Mouse (Mus musculus): ENCODE results near the gene Ssh2.

Ssh2 gene

GRCm38 (mm10) chr11:77451670-77452069, 235.6 kb downstream of the Ssh2 start:
- no peak for DNase-seq (ENCODE audit: extremely low read depth, insufficient read length, low spot score)

DNA sequence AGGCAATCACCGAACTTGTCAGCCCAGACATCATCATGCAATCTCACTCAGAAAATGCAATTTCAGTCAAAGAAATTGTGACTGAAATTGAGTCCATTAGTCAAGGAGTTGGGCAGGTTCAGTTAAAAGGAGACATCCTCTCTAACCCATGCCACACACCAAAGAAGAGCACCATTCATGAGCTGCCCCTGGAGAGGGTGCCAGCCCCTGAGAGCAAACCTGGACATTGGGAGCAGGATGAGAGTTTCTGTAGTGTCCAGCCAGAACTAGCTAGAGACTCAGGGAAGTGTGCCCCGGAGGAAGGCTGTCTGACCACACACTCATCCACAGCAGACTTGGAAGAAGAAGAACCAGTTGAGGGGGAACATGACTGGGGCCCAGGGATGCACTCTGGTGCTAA, 237.3 kb downstream of the Ssh2 start:
- DNase-seq (ENCODE audit: extremely low read depth, insufficient read length, low spot score): no peak

DNA sequence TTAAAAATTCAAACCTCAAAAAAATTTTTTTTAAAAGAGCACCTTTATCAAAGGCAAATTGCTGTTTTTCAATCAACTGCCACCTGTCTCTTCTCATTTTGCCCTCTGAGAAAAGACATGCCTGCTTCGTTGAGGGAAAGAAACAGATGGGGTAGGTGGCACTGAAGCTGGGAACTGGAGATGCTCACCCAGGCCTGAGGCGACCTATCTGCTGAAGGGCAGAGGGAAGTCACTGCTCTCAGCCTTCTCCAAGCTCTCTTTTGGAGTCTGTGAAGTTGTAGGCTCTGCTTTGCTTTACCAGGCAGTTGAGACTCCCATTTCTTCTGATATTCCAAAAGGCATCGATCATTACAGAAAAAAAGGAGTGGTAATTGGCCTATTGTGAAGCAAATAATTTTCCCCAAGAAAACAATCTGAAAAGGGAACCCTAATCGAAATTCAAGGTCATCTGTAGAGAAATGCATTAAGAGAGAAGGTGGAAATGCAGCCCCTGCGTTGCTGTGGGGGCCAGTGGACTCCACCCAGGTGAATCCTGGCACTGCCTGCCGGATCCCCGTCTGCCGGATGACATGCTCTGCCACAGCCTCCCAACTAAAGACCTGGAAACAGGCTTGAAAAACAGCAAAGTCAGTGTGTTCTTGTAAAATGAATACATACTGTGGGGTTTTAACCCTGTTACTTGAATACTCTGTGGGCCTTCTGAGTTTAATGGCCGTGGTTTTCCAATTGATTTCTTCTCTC, 239.9 kb downstream of the Ssh2 start:
- DNase-seq (ENCODE audit: extremely low read depth, insufficient read length, low spot score): no peak

- no peak for DNase-seq (ENCODE audit: extremely low read depth, insufficient read length, low spot score)
These were observed 240.8 kb downstream of the Ssh2 start for GRCm38 (mm10) chr11:77456866-77457265.

DNA sequence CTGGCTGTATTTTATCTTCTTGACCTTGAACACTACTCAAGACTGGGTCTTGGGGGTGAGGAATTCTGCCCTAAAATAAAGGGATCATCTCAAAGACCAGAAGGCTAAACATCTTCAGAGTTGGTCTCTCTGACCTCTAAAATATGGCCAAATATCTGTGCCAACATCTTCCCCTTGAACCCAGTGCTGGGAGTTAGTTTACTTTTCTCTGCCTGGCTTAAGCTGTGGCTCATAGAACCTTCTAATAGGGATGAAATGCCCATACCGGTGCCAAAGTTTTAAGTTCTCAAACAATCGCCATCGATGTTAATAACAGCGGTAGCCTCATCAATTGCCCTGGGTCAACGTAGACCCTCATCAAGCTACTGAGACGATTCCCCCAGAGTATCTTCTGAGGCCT, 245.8 kb downstream of the Ssh2 start:
- DNase-seq (ENCODE audit: extremely low read depth, insufficient read length, low spot score): no peak

- DNase-seq (ENCODE audit: extremely low read depth, insufficient read length, low spot score): peak; percentile 85
These were observed 246.4 kb downstream of the Ssh2 start, which contains the start of gene Coro6 for GRCm38 (mm10) chr11:77462283-77463100. Coro6 (plus strand) TSS chr11:77462411.

DNA sequence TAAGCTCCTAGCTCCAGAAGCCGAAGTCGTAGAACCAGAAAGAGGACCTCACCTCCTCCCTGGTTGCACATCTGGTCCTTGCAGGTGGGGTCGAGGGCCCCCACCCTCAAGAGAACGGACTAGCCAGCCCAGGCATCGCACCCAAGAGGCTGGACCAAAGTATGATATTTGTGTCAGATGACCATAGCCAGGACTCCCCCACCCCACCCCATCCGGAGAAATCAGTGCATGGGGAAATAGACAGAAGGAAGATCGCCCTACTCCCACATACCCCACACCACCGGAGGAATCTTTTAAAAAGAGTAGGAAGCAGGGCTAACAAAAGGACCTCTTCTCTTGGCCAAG, 247.0 kb downstream of the Ssh2 start:
- DNase-seq (ENCODE audit: extremely low read depth, insufficient read length, low spot score): no peak

- DNase-seq (ENCODE audit: extremely low read depth, insufficient read length, low spot score): no peak
These were observed 247.7 kb downstream of the Ssh2 start for GRCm38 (mm10) chr11:77463786-77464185.

- DNase-seq (ENCODE audit: extremely low read depth, insufficient read length, low spot score): peak; percentile 78
These were observed 248.6 kb downstream of the Ssh2 start for GRCm38 (mm10) chr11:77464684-77465083.

- no peak for DNase-seq (ENCODE audit: extremely low read depth, insufficient read length, low spot score)
These were observed 249.0 kb downstream of the Ssh2 start for GRCm38 (mm10) chr11:77465111-77465510.

DNA sequence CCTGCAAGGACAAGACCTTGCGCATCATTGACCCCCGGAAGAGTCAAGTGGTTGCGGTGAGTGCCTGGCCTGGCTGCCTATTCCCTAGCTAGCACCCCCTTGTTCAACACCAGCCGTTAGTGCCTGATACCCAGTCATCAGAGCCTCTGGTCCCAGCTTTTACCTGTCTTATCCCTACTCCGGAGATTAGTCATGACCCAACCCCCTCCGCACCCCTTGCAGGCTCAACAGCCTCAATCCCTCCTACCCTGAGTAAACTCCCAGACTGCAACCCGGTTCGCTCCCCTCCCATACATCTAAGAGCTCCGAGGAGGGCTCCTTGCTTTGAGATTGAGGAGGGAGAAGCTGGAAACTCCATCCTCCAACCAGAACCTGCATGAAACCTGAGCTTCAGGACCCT, 250.5 kb downstream of the Ssh2 start:
- DNase-seq (ENCODE audit: extremely low read depth, insufficient read length, low spot score): no peak

- peak; percentile 73 for DNase-seq (ENCODE audit: extremely low read depth, insufficient read length, low spot score)
These were observed 251.1 kb downstream of the Ssh2 start for GRCm38 (mm10) chr11:77467157-77467556.

GRCm38 (mm10) chr11:77467784-77468183, 251.7 kb downstream of the Ssh2 start:
- peak; percentile 61 for DNase-seq (ENCODE audit: extremely low read depth, insufficient read length, low spot score)

GRCm38 (mm10) chr11:77468397-77468796, 252.3 kb downstream of the Ssh2 start:
- DNase-seq (ENCODE audit: extremely low read depth, insufficient read length, low spot score): no peak

DNA sequence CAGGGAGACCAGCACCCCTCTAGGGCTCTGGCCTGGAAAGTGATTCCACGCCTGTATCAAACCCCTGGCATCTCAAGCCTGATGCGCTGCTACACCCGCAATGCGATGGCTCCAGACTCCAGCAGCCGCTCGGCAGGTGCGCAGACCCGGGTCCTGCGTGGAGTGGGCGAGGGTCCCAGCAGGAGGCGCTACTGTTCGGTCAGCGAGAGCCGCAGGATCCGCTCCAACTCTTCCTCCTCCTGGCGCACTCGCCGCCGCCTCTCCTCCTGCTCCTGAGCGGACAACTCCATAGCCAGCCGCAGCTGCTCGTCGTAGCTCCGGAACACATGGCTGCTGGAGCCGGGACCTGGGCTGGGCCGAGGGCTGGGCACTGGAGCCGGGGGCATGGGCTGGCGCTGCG, 255.3 kb downstream of the Ssh2 start:
- DNase-seq (ENCODE audit: extremely low read depth, insufficient read length, low spot score): no peak

DNA sequence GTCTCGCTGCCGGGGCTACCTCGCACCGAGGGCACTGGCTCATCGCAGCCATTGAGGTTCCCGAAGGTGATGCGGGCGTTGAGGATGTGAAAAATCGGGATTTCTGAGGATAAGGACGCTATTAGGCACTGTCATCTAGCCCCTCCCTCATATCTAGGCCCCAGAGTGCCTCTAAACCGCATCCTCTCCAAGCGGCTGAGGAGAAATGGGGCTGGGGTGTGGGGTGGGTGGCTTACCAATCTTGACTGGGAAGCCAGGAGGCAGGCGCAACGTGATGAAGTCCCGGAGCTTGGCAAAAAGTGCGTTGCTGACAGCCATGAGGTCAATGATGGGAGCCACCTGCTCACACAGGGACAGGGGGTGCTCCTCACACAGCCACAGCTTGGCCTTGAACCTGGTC, 256.7 kb downstream of the Ssh2 start:
- no peak for DNase-seq (ENCODE audit: extremely low read depth, insufficient read length, low spot score)

DNA sequence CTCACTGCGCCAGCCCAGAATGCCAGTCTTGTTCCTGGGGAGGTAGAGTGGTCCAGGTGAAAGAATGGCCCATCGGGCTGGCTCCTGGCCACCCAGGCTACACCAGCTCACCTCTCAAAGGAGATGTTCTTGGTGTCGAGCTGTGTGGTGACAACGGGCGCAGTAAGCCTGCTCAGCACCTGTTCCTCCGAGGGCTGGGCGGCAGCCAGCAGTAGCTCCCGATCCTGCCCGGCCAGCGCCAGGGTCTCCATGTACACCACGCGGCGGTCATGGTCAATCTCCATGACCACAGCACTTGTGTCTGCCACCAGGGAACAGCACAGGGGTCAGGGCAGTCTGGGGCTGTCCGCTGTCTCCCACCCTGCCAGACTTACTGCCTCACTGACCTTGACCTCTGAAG, 260.1 kb downstream of the Ssh2 start:
- DNase-seq (ENCODE audit: extremely low read depth, insufficient read length, low spot score): no peak

DNA sequence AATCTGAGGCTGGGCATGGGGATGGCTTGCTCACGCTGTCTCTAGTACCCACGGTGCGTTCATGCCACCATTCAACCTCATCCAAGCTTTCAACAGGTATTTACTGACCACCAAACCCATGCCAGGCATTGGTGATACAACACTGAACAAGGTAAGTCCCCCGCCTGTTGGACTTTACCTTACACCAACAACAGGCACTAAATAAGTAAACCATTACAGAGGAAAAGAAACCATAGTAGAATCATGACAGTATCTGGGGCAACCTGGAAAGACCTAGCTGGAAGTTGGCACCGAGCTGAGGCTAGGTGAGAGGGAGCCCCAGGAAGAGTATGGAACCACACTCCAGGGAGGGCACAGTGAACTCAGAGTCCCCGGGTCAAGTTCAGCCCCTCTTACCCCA, 260.8 kb downstream of the Ssh2 start:
- no peak for DNase-seq (ENCODE audit: extremely low read depth, insufficient read length, low spot score)

- peak; percentile 66 for DNase-seq (ENCODE audit: extremely low read depth, insufficient read length, low spot score)
These were observed 267.0 kb downstream of the Ssh2 start for GRCm38 (mm10) chr11:77483043-77483442.

DNA sequence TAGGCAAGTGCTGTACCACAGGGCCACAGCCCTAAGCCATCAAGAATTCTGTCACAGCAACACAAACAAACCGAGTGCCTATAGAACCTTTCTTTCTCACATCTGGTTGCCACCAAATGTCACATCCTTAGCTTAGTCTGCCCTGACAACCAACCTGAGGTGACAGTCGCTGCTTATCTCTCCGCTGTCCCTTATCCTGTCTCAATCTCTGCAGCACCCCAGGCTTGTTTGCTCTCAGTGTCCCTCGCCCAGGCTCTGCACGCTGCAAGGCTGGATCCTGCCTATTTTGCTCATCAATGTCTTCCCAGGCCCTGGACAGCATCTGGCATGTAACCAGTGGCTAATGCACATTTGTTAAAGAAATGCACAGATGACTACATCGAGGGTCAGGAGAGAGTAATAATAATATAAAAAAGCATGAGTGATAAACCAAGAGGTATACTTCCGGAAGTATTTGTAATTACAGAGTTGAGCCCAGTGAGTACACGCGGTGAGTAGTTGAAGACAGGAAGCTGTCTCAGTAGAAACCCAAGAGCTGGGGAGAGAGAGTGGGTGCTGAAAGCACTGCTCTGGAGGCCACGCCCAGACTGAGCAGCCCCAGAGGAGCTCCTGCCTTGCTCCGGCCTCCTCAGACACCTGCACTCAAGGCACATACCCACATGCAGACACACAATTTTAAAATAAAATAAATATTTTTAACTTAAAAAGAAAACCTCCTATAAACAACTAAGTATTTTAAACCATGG, 267.6 kb downstream of the Ssh2 start:
- peak; percentile 52 for DNase-seq (ENCODE audit: extremely low read depth, insufficient read length, low spot score)

GRCm38 (mm10) chr11:77485229-77485628, 269.1 kb downstream of the Ssh2 start:
- no peak for DNase-seq (ENCODE audit: extremely low read depth, insufficient read length, low spot score)
